ENCODE assay signal across 11 mouse cellular contexts in genomic region chr3:139860831-139861371, GRCm38 (mm10).
DNase-seq lines count a peak whose midpoint lies in the region; ATAC-seq lines count a peak whose summit lies in the region.
"Had no signal": no experiment of that assay in that cellular context is flagged by ENCODE, and none has a peak within 500 bp of the region (broad histone marks: within the 10 kb centered on the region; RNA-seq: fewer than 3 reads in every experiment).

No protein-coding gene starts in this region.

- no peak overlapping the region for H3K27ac ChIP-seq in midbrain, embryonic 11.5 days (ENCODE audit: low read depth, low read length)

- 47% methylated on average over 9 of the region's 9 CpGs for WGBS in midbrain, embryonic 11.5 days

- peak; percentile 16 to 21 for DNase-seq in cerebellum, postnatal 14 days
- no peak for DNase-seq in cerebellum, postnatal 4 days (ENCODE audit: low spot score in 2 of 2)
- DNase-seq in midbrain, embryonic 11.5 days (ENCODE audit: low spot score, missing footprints), result no peak
- no peak for DNase-seq in urinary bladder, adult 2 months (ENCODE audit: low spot score)
- DNase-seq in testis, postnatal 10 days (ENCODE audit: low spot score), result no peak
- DNase-seq: cerebellum, adult 8-10 months; kidney, postnatal 10 days; lung, postnatal 4 days had no signal

- 0 out of 2 replicates have a peak, but pooled peaks cover 2% of the 10 kb centered on the region for H3K4me1 ChIP-seq in midbrain, embryonic 11.5 days (ENCODE audit: control insufficient read depth, insufficient read depth, low read length)

- H3K9me3 ChIP-seq in midbrain, embryonic 11.5 days (ENCODE audit: control insufficient read depth, low read length), result no peaks in the 10 kb centered on the region

- ATAC-seq in common myeloid progenitor, adult 5-6 weeks (replicated peaks; ENCODE audit: low read depth, poor library complexity, severe bottlenecking), result peak; percentile 20; the same call in 1 of the 2 replicates
- peak; percentile 6; the same call in 1 of the 2 replicates for ATAC-seq in granulocyte monocyte progenitor cell, adult 5-6 weeks (replicated peaks; ENCODE audit: poor library complexity, severe bottlenecking)
- peak; percentile 64; the same call in 1 of the 2 replicates for ATAC-seq in midbrain, embryonic 11.5 days (ENCODE audit: low FRiP score)
- no peak for ATAC-seq in activated CD4-positive, CD25-positive, alpha-beta regulatory T cell, adult 4 months

- no peaks in the 10 kb centered on the region for H3K27me3 ChIP-seq in midbrain, embryonic 11.5 days (ENCODE audit: control insufficient read depth, insufficient read depth, low read length)

- H3K9ac ChIP-seq in midbrain, embryonic 11.5 days (ENCODE audit: low read length), result no peak overlapping the region

- H3K4me2 ChIP-seq in midbrain, embryonic 11.5 days, result no peak overlapping the region

- no peak overlapping the region for H3K4me3 ChIP-seq in midbrain, embryonic 11.5 days (ENCODE audit: low read depth, low read length)

- H3K36me3 ChIP-seq in midbrain, embryonic 11.5 days (ENCODE audit: control insufficient read depth, insufficient read depth, low read length), result no peaks in the 10 kb centered on the region

Comparison
In these comparisons a context has a peak if more than half of its experiments do, and no peak if none do; other contexts are left out.
1. DNase-seq: peak in cerebellum, postnatal 14 days (2 of 2); none in cerebellum, postnatal 4 days (0 of 2), midbrain, embryonic 11.5 days (single experiment), urinary bladder, adult 2 months (single experiment) and testis, postnatal 10 days (single experiment).